Mouse (Mus musculus): ENCODE results near the gene Atp2b1.

DNA sequence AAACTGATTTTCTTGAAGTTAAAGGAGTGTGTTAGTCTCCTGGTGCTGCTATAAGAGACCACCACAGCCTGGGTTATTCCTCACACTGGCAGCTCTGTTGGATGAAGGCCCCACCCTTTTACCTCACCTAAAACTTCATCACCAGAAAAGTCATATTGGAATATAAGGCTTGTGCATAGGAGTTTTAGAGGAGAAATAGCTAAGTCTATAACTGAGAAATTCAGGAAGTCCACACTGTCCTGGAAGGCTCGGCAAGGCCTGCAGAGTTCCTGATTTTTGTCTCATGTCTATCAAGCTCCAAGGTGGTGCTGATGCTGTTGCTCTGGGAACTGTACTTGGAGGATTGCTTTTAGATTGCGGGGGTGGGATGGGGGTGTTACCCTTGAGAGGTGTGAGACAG is 26.6 kb downstream of the Atp2b1 start:
- TF ChIP-seq CTCF (IDR thresholded peaks at IDR 0.05; ENCODE audit: borderline replicate concordance, insufficient read depth, low read depth, low read length) (no peak), POLR2A (IDR thresholded peaks at IDR 0.05; ENCODE audit: borderline replicate concordance, insufficient read depth, low read length) (no peak)

Data from cerebellum, adult 2 months (tissue).